Mouse (Mus musculus) heart, embryonic 14.5 days (tissue): ENCODE results near the gene Col19a1. TPM values are rescaled to one million over a fixed set of nuclear protein-coding genes. Genes with fewer than 3 reads are reported as not detected.
"Not testable (repeated sequence)": the region's sequence is repeated elsewhere in the genome, so short reads cannot be mapped to it uniquely, and the experiment has no call there.

Experiments
- ATAC-seq: fragments of 200-750 bp; cut with Nextera tagmentation; 2 replicates; pipeline ENCODE4 v1.8.0; 2017; ENCODE audit warnings: low read depth, moderate TSS enrichment; ENCODE audit not compliant: insufficient number of reproducible peaks, insufficient read depth, low FRiP score
- H3K27ac ChIP-seq, 2 experiments: fragments of 200-500 bp in 1 of 2; fragments of 300-500 bp in 1 of 2; sonication (generic) in 1 of 2; replicated peaks in 1 of 2; 2 replicates each; pipeline ENCODE4 v1.5.1; 2012 to 2014; ENCODE audit warnings: low read depth in 2 of 2, low read length in 2 of 2, control low read depth in 1 of 2, mild to moderate bottlenecking in 1 of 2, mixed read lengths in 1 of 2; ENCODE audit not compliant: control insufficient read depth in 1 of 2, insufficient read depth in 1 of 2
- H3K27me3 ChIP-seq: fragments of 300-500 bp; sonication (generic); 2 replicates; pipeline ENCODE4 v1.6.1; 2014; ENCODE audit warnings: mild to moderate bottlenecking, low read length, control low read depth; ENCODE audit not compliant: control insufficient read depth, insufficient read depth
- H3K36me3 ChIP-seq: fragments of 300-500 bp; sonication (generic); 2 replicates; pipeline ENCODE4 v1.6.1; 2014; ENCODE audit warnings: mild to moderate bottlenecking, control low read depth, low read length, mixed read lengths; ENCODE audit not compliant: control insufficient read depth, insufficient read depth
- H3K4me1 ChIP-seq, 2 experiments: fragments of 200-500 bp in 1 of 2; fragments of 300-500 bp in 1 of 2; sonication (generic) in 1 of 2; 2 replicates each; pipeline ENCODE4 v1.6.1; 2012 to 2014; ENCODE audit warnings: low read length in 2 of 2, control low read depth in 1 of 2, mixed read lengths in 1 of 2; ENCODE audit not compliant: control insufficient read depth in 2 of 2, insufficient read depth in 2 of 2
- H3K4me2 ChIP-seq: fragments of 300-500 bp; sonication (generic); 2 replicates; pipeline ENCODE4 v1.6.1; 2014; ENCODE audit warnings: mild to moderate bottlenecking, low read length
- H3K4me3 ChIP-seq, 2 experiments: fragments of 200-500 bp in 1 of 2; fragments of 300-500 bp in 1 of 2; sonication (generic) in 1 of 2; 2 replicates each; pipeline ENCODE4 v1.5.1; 2012 to 2014; ENCODE audit warnings: low read length in 2 of 2, mild to moderate bottlenecking in 2 of 2, control low read depth in 1 of 2, low read depth in 1 of 2, moderate library complexity in 1 of 2; ENCODE audit not compliant: control insufficient read depth in 1 of 2, insufficient read depth in 1 of 2
- H3K9ac ChIP-seq: fragments of 300-500 bp; sonication (generic); 2 replicates; pipeline ENCODE4 v1.6.1; 2014; ENCODE audit warnings: mild to moderate bottlenecking, low read length
- H3K9me3 ChIP-seq: fragments of 300-500 bp; sonication (generic); 2 replicates; pipeline ENCODE4 v1.6.1; 2016; ENCODE audit warnings: low read length, control low read depth; ENCODE audit not compliant: control insufficient read depth
- WGBS: fragments of 180-500 bp; shearing (Covaris S2); extraction: QIAGEN DNeasy Blood & Tissue Kit; methylation state at CpG from one replicate; pipeline ENCODE4 v1.1.7; 2014; 5-methylcytosine and 5-hydroxymethylcytosine counted together
- polyA plus RNA-seq: library from polyadenylated mRNA; unstranded; fragments of >200 nt; fragmentation: Nextera tagmentation; extraction: Ambion mirVana; gene quantifications from 2 replicates; pipeline ENCODE4 v1.2.1, GENCODE M21; 2014

Col19a1 gene
- polyA plus RNA-seq = not detected in 2 replicates

DNA sequence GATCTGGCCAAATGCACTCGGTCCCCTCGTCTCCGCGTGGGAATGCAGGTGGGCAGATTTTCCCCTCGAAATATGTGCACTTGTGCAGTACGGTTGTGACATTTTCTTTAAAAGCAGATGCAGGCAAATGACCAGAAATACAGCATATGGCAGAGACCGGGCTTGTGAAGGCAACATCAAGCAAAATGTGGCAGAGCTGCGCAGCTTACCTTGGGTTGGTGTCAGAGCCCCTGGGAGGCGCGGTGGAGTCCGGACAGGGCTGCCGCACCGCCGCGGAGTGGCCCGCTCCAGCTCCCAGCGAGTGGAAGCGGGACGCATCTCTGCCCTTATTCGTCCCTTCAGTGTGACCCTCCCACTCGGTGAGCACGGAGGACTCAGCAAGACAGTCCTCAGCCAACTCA is at the start of gene Col19a1:
Gene Col19a1 (minus strand): TSS at position 332 of the 401 bp plus-strand sequence.
- no peak for ATAC-seq
- Histone ChIP-seq H3K36me3 (no peaks in the 10 kb centered on the region), H3K27ac (no peak within 1 kb of the TSS), H3K4me2 (peak within 1 kb of the TSS; percentile 98), H3K27me3 (peaks cover 59% of the 10 kb centered on the region), H3K4me1 (peaks cover 5 to 6% of the 10 kb centered on the region in 2 experiments; a peak in 2 of 4 replicates), H3K4me3 (peak within 1 kb of the TSS; percentile 55), H3K9ac (peak within 1 kb of the TSS; percentile 64), H3K9me3 (no peaks in the 10 kb centered on the region)
- 2% methylated on average over 22 of the region's 22 CpGs for WGBS

DNA sequence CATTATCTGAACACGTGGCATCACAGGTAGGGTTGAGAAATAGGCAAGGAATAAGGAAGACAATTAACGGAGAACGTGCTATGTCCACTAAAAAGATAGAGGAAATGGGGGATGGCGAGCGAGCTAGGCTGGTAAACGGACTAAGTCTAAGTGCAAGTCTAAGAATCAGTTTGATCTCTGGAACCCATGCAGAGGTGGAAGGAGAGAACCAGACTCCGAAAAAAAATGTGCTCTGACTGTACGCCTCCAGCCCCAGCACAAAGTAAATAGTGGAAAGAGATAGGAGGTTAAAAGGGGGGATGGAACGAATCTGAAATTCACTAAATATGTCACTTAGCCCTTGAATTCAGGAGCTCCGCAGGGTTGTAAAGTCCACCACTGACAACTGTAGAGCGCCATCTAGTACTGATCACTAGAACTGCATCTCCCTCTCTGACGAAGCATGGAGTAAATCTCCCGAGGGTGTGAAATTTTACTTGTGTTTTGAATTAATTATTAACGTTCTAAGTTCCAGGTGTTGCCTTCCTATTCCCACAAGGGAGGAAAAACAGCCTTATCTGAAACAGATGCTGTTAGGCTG is 46.4 kb upstream of the Col19a1 start:
- H3K9ac ChIP-seq = no peak overlapping the region
- H3K27ac ChIP-seq = no peak overlapping the region
- H3K4me2 ChIP-seq = peak overlapping the region; percentile 41
- WGBS = 28% methylated on average over 14 of the region's 14 CpGs
- H3K27me3 ChIP-seq = no peaks in the 10 kb centered on the region
- no peak overlapping the region for H3K4me3 ChIP-seq
- H3K9me3 ChIP-seq = no peaks in the 10 kb centered on the region
- H3K36me3 ChIP-seq = no peaks in the 10 kb centered on the region
- ATAC-seq = no peak
- H3K4me1 ChIP-seq = no peaks in the 10 kb centered on the region

- not testable (repeated sequence) for H3K9me3 ChIP-seq, ATAC-seq, H3K4me3 ChIP-seq, H3K9ac ChIP-seq, H3K27ac ChIP-seq, H3K4me2 ChIP-seq, H3K4me1 ChIP-seq, H3K36me3 ChIP-seq, H3K27me3 ChIP-seq
- under 1% methylated on average over 1 of the region's 2 CpGs for WGBS
Measured at GRCm38 (mm10) chr1:24612556-24612955, 25.3 kb upstream of the Col19a1 start.

GRCm38 (mm10) chr1:24595096-24595495 is 7.8 kb upstream of the Col19a1 start:
- Histone ChIP-seq H3K4me3 (no peak overlapping the region), H3K9me3 (no peaks in the 10 kb centered on the region), H3K27ac (no peak overlapping the region), H3K9ac (no peak overlapping the region), H3K27me3 (no peaks in the 10 kb centered on the region), H3K4me1 (no peaks in the 10 kb centered on the region), H3K36me3 (no peaks in the 10 kb centered on the region), H3K4me2 (no peak overlapping the region)
- WGBS = 92% methylated on average over 19 of the region's 19 CpGs
- no peak for ATAC-seq

DNA sequence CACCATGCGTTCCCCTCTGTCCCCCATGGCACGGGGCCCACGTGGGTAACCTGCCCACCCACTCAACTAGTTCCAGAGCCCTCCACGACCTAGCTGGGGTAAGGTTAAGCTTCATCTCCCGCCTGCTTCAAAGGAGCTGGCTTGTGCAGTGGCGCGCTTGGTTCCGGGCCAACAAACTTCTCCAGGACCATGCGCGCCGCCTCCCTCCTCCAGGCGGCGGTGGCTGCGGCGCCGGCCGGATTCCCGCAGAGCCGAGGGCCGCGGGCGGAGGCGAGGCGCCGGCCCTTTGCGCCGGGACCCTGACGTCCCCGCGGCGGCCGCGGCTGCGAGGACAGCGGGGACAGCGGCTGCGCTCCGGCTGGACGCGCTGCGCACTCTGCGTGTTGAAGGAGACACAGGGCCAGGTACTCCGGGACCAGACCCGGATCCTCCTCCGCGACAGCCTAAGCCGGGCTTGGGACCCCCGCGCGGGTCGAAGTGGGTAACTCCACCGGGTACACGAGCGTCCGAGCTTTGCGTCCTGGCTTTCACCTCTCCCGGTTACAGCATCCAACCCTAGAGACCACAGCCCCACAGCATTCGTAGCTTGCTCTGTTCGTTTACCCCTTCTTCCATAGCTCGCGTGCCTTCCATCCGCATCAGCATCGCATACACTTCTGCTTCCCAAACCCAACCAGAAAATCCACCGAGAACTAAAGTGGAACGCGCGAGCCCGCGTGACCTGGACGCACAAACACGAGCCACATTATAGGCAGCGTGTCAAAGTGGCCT is 717 bp downstream of the Col19a1 start:
- Histone ChIP-seq H3K4me3 (peak overlapping the region; percentile 55), H3K4me2 (peak overlapping the region; percentile 98), H3K27ac (no peak overlapping the region), H3K9ac (peak overlapping the region; percentile 64), H3K4me1 (peaks cover 5 to 6% of the 10 kb centered on the region in 2 experiments; a peak in 2 of 4 replicates), H3K27me3 (peaks cover 59% of the 10 kb centered on the region), H3K36me3 (no peaks in the 10 kb centered on the region), H3K9me3 (no peaks in the 10 kb centered on the region)
- ATAC-seq = peak; percentile 35; the same call in 1 of the 2 replicates
- under 1% methylated on average over 71 of the region's 72 CpGs for WGBS

DNA sequence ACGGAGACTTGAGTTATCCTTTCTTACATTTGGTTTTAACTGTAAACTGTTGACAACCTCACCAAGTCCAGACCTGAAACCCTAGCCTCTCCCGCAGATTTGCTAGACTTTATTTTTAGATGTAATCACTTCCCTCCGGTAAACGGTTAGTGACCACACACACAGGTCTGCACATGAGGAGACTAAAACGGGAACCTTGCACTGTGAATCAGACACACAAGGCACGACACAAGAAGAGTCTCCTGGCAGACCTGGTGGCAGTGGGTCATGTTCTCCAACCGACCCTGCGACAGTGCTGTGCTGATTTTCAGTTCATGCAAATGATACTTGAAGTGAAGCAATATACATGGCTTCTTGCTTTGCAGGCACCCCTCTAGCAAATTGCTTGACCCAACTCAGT is 14.7 kb downstream of the Col19a1 start:
- no peak overlapping the region for H3K9ac ChIP-seq
- H3K4me1 ChIP-seq = no peaks in the 10 kb centered on the region; a peak in 1 of 4 replicates
- H3K36me3 ChIP-seq = no peaks in the 10 kb centered on the region
- no peak overlapping the region for H3K27ac ChIP-seq
- H3K4me3 ChIP-seq = no peak overlapping the region
- ATAC-seq = no peak
- H3K4me2 ChIP-seq = no peak overlapping the region; the same call in 1 of the 2 replicates
- H3K9me3 ChIP-seq = no peaks in the 10 kb centered on the region
- WGBS = 35% methylated on average over 8 of the region's 8 CpGs
- H3K27me3 ChIP-seq = no peaks in the 10 kb centered on the region

DNA sequence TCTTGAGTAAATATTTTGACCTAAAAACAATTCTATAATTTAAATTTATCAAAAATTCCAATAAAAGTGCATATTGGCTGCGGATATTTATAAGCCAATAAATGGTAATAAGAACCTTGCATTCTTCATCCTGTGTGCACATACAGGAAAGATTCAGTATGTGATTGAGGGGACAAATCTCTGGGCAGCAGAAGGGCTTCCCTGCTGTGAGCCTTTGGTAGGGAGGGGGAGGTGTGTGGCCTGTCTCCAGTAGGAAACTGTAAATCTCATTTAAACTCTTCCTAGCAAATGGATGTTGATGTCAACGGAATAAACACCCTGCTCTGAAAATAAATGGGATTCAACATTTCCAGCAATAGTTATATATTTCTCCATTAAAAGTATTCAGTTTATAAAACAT is 23.2 kb downstream of the Col19a1 start:
- Histone ChIP-seq H3K27me3 (no peaks in the 10 kb centered on the region), H3K4me1 (no peaks in the 10 kb centered on the region), H3K4me3 (no peak overlapping the region), H3K9me3 (no peaks in the 10 kb centered on the region), H3K36me3 (no peaks in the 10 kb centered on the region), H3K27ac (no peak overlapping the region), H3K9ac (no peak overlapping the region), H3K4me2 (no peak overlapping the region)
- WGBS = 48% methylated on average over 2 of the region's 2 CpGs
- ATAC-seq = no peak
